Comparison of ENCODE assay signal across 11 mouse cellular contexts in genomic region chr1:58716162-58716882, GRCm38 (mm10). TPM values are rescaled to one million over a fixed set of nuclear protein-coding genes. Genes with fewer than 3 reads are reported as not detected.
A peak's percentile ranks its signal among the peaks of the same experiment; 100 is the strongest.
DNase-seq lines count a peak whose midpoint lies in the region; ATAC-seq and TF ChIP-seq lines count a peak whose summit lies in the region.
"Had no signal": no experiment of that assay in that cellular context is flagged by ENCODE, and none has a peak within 500 bp of the region (broad histone marks: within the 10 kb centered on the region; RNA-seq: fewer than 3 reads in every experiment).

No protein-coding gene starts in this region.

- no peak for TF ChIP-seq CTCF in intestine, postnatal 0 days (IDR thresholded peaks at IDR 0.05; ENCODE audit: low read depth)

- intact Hi-C loops in left cerebral cortex, postnatal 14 days (cut with DNase I) = no loop called here

- peaks cover 38% of the 10 kb centered on the region for H3K4me1 ChIP-seq in heart, embryonic 13.5 days
- H3K4me1 ChIP-seq in megakaryocyte, embryonic 14.5 days = peaks cover 58% of the 10 kb centered on the region
- no peaks in the 10 kb centered on the region for H3K4me1 ChIP-seq in intestine, postnatal 0 days (replicated peaks; ENCODE audit: control insufficient read depth, insufficient read depth, low read length)

- H3K27me3 ChIP-seq in heart, embryonic 13.5 days (replicated peaks) = no peaks in the 10 kb centered on the region
- no peaks in the 10 kb centered on the region for H3K27me3 ChIP-seq in megakaryocyte, embryonic 14.5 days (replicated peaks)
- no peaks in the 10 kb centered on the region for H3K27me3 ChIP-seq in intestine, postnatal 0 days (replicated peaks; ENCODE audit: control insufficient read depth, insufficient read depth, low read length)
- H3K27me3 ChIP-seq: neural tube, embryonic 12.5 days had no signal

- H3K4me2 ChIP-seq in heart, embryonic 13.5 days = peak overlapping the region; percentile 85
- peak overlapping the region; percentile 68; the same call in 1 of the 2 replicates for H3K4me2 ChIP-seq in intestine, postnatal 0 days (replicated peaks; ENCODE audit: low read depth)
- H3K4me2 ChIP-seq: neural tube, embryonic 12.5 days had no signal

- peak overlapping the region; percentile 70 for H3K27ac ChIP-seq in heart, embryonic 13.5 days (replicated peaks)
- no peak overlapping the region for H3K27ac ChIP-seq in intestine, postnatal 0 days (ENCODE audit: low read depth, low read length)
- H3K27ac ChIP-seq: neural tube, embryonic 12.5 days had no signal

- H3K4me3 ChIP-seq in heart, embryonic 13.5 days = peak overlapping the region; percentile 78
- peak overlapping the region; percentile 89 for H3K4me3 ChIP-seq in megakaryocyte, embryonic 14.5 days (replicated peaks)
- no peak overlapping the region for H3K4me3 ChIP-seq in intestine, postnatal 0 days (ENCODE audit: low read depth, low read length)
- H3K4me3 ChIP-seq: neural tube, embryonic 12.5 days had no signal

- WGBS in heart, embryonic 13.5 days = 49% methylated on average over 7 of the region's 7 CpGs
- 53% methylated on average over 7 of the region's 7 CpGs for WGBS in intestine, postnatal 0 days

- DNase-seq in heart, adult 18-20 months = no peak
- DNase-seq in thymus, postnatal 14 days = peak; percentile 62
- DNase-seq in left cerebral cortex, postnatal 14 days (ENCODE audit: low spot score in 2 of 2) = no peak
- DNase-seq in layer of hippocampus, adult 11-12 months (ENCODE audit: low spot score) = no peak

- no peak for ATAC-seq in heart, embryonic 13.5 days (ENCODE audit: extremely low read depth, insufficient number of reproducible peaks, low FRiP score, low TSS enrichment)
- ATAC-seq in megakaryocyte, adult 5-6 weeks (ENCODE audit: poor library complexity, severe bottlenecking) = no peak
- ATAC-seq in intestine, postnatal 0 days = no peak

- no peaks in the 10 kb centered on the region for H3K9me3 ChIP-seq in heart, embryonic 13.5 days
- no peaks in the 10 kb centered on the region for H3K9me3 ChIP-seq in megakaryocyte, embryonic 14.5 days
- H3K9me3 ChIP-seq in intestine, postnatal 0 days (ENCODE audit: control insufficient read depth) = no peaks in the 10 kb centered on the region
- H3K9me3 ChIP-seq: neural tube, embryonic 12.5 days had no signal

- peak overlapping the region; percentile 34; the same call in 1 of the 2 replicates for H3K9ac ChIP-seq in heart, embryonic 13.5 days
- H3K9ac ChIP-seq in intestine, postnatal 0 days (ENCODE audit: low read depth, low read length) = no peak overlapping the region
- H3K9ac ChIP-seq: neural tube, embryonic 12.5 days had no signal

- H3K36me3 ChIP-seq in heart, embryonic 13.5 days = peaks cover 57% of the 10 kb centered on the region
- H3K36me3 ChIP-seq in megakaryocyte, embryonic 14.5 days (replicated peaks; ENCODE audit: low read length) = peaks cover 63% of the 10 kb centered on the region
- peaks cover 40% of the 10 kb centered on the region for H3K36me3 ChIP-seq in intestine, postnatal 0 days (ENCODE audit: control insufficient read depth, insufficient read depth)
- H3K36me3 ChIP-seq: neural tube, embryonic 12.5 days had no signal

RNA-seq across cellular contexts. Expression of gene Cflar, which starts 5.0 kb away (rescaled TPM):
- polyA plus RNA-seq in heart, embryonic 13.5 days (2015; fragmentation: Nextera tagmentation; extraction: Ambion mirVana) = 29.2 and 40.0 TPM in 2 replicates
- 10 to 100 TPM; 65.2 to 75.0 TPM for total RNA-seq in heart, adult 18-20 months (2021)
- polyA plus RNA-seq in megakaryocyte, embryonic 14.5 days (2012; ENCODE audit: insufficient read depth, low replicate concordance) = 3.4 and 5.3 TPM in 2 replicates
- 68.7 and 72.3 TPM in 2 replicates for total RNA-seq in megakaryocyte, adult 5-6 weeks (2015)
- total RNA-seq in megakaryocyte, adult 5-6 weeks (2017) = 117 and 130 TPM in 2 replicates
- polyA plus RNA-seq in intestine, postnatal 0 days (2015; fragmentation: Nextera tagmentation; extraction: Ambion mirVana) = 28.9 and 33.7 TPM in 2 replicates
- total RNA-seq in left cerebral cortex, postnatal 14 days (2021) = 10 to 100 TPM; 24.0 to 24.5 TPM

RNA-seq across cellular contexts. Expression of gene Als2cr12, which starts 20.5 kb away (rescaled TPM):
- not detected in 2 replicates for polyA plus RNA-seq in heart, embryonic 13.5 days (2015; fragmentation: Nextera tagmentation; extraction: Ambion mirVana)
- total RNA-seq in heart, adult 18-20 months (2021) = not detected
- polyA plus RNA-seq in megakaryocyte, embryonic 14.5 days (2012; ENCODE audit: insufficient read depth, low replicate concordance) = not detected in 2 replicates
- 0.14 TPM in 1 of 2 replicates, not detected in the other for total RNA-seq in megakaryocyte, adult 5-6 weeks (2015)
- not detected in 2 replicates for total RNA-seq in megakaryocyte, adult 5-6 weeks (2017)
- 10.6 and 13.9 TPM in 2 replicates for polyA plus RNA-seq in intestine, postnatal 0 days (2015; fragmentation: Nextera tagmentation; extraction: Ambion mirVana)
- total RNA-seq in left cerebral cortex, postnatal 14 days (2021) = not detected
- total RNA-seq: hematopoietic stem cell, adult 5-6 weeks; left cerebral cortex, postnatal 36 days had no signal
- polyA plus RNA-seq: neural tube, embryonic 12.5 days had no signal
